Mouse (Mus musculus) MEL (cell line): Measurements from ENCODE around the gene Slc1a1. TPM values are rescaled to one million over a fixed set of nuclear protein-coding genes. Genes with fewer than 3 reads are reported as not detected.
A peak's percentile ranks its signal among the peaks of the same experiment; 100 is the strongest.

ENCODE experiments used
- DNase-seq: peaks from one replicate; pipeline ENCODE4 v3.0.0; 2011; ENCODE audit warnings: low read depth, low spot score
- H3K27ac ChIP-seq: 2 replicates; pipeline ENCODE4 v1.5.1; 2012; ENCODE audit warnings: low read depth, mild to moderate bottlenecking, control low read depth, low read length, moderate library complexity; ENCODE audit not compliant: control insufficient read depth
- H3K27me3 ChIP-seq, 2 experiments: fragments of 150-350 bp in 1 of 2; sonication (generic) in 1 of 2; 2 replicates each; pipeline ENCODE4 v1.6.1; 2012; ENCODE audit warnings: low read length in 2 of 2, mild to moderate bottlenecking in 2 of 2, improper control_type of control experiment in 1 of 2, moderate library complexity in 1 of 2; ENCODE audit not compliant: insufficient read depth in 2 of 2, control insufficient read depth in 1 of 2
- H3K36me3 ChIP-seq, 2 experiments: 2 replicates each; pipeline ENCODE4 v1.6.1; 2012 to 2014; ENCODE audit warnings: low read length in 2 of 2, improper control_type of control experiment in 1 of 2, inconsistent platforms in 1 of 2, mild to moderate bottlenecking in 1 of 2; ENCODE audit not compliant: insufficient read depth in 2 of 2, control insufficient read depth in 1 of 2
- H3K4me1 ChIP-seq, 2 experiments: fragments of 150-350 bp in 1 of 2; sonication (generic) in 1 of 2; 2 replicates each; pipeline ENCODE4 v1.6.1; 2012; ENCODE audit warnings: low read length in 2 of 2, improper control_type of control experiment in 1 of 2, mild to moderate bottlenecking in 1 of 2; ENCODE audit not compliant: insufficient read depth in 2 of 2, control insufficient read depth in 1 of 2
- H3K4me3 ChIP-seq, 2 experiments: fragments of 150-350 bp in 1 of 2; sonication (generic) in 1 of 2; 2 replicates each; pipeline ENCODE4 v1.5.1; 2012; ENCODE audit warnings: low read depth in 2 of 2, low read length in 2 of 2, mild to moderate bottlenecking in 2 of 2, moderate library complexity in 2 of 2, control low read depth in 1 of 2, improper control_type of control experiment in 1 of 2; ENCODE audit not compliant: control insufficient read depth in 1 of 2, insufficient read depth in 1 of 2
- H3K79me2 ChIP-seq: 2 replicates; pipeline ENCODE4 v1.6.1; 2012; ENCODE audit warnings: mild to moderate bottlenecking, low read length, moderate library complexity; ENCODE audit not compliant: control insufficient read depth, poor library complexity, insufficient read depth
- H3K9ac ChIP-seq: 2 replicates; pipeline ENCODE4 v1.6.1; 2012; ENCODE audit warnings: low read depth, mild to moderate bottlenecking, control low read depth, low read length, moderate library complexity; ENCODE audit not compliant: control insufficient read depth, poor library complexity, severe bottlenecking
- H3K9me3 ChIP-seq: fragments of 150-350 bp; sonication (generic); replicated peaks from 2 replicates; pipeline ENCODE4 v1.6.1; 2012; ENCODE audit warnings: mild to moderate bottlenecking, low read length, improper control_type of control experiment, moderate library complexity; ENCODE audit not compliant: insufficient read depth
- BHLHE40 ChIP-seq: IDR thresholded peaks from 2 replicates; pipeline ENCODE4 v1.6.1; 2012; ENCODE audit warnings: low read depth, mild to moderate bottlenecking, inconsistent platforms, low read length, improper control_type of control experiment, borderline replicate concordance
- CHD1 ChIP-seq: IDR thresholded peaks from 2 replicates; pipeline ENCODE4 v1.6.1; 2012; ENCODE audit warnings: low read depth, mild to moderate bottlenecking, inconsistent platforms, low read length, improper control_type of control experiment
- CHD2 ChIP-seq: IDR thresholded peaks from 2 replicates; pipeline ENCODE4 v1.6.1; 2011; ENCODE audit warnings: low read length, improper control_type of control experiment
- ELF1 ChIP-seq: IDR thresholded peaks from 2 replicates; pipeline ENCODE4 v1.6.1; 2014; ENCODE audit warnings: low read depth, mild to moderate bottlenecking, inconsistent platforms, low read length, improper control_type of control experiment, moderate library complexity
- EP300 ChIP-seq, 2 experiments: IDR thresholded peaks; 2 replicates each; pipeline ENCODE4 v1.6.1; 2011; ENCODE audit warnings: improper control_type of control experiment in 2 of 2, low read length in 2 of 2, low read depth in 1 of 2, mild to moderate bottlenecking in 1 of 2
- GABPA ChIP-seq: IDR thresholded peaks from 2 replicates; pipeline ENCODE4 v1.6.1; 2012; ENCODE audit warnings: low read depth, mild to moderate bottlenecking, inconsistent platforms, low read length, improper control_type of control experiment, moderate library complexity
- GATA1 ChIP-seq: IDR thresholded peaks from 2 replicates; pipeline ENCODE4 v1.6.1; 2011; ENCODE audit warnings: low read depth, low read length, improper control_type of control experiment
- HCFC1 ChIP-seq: IDR thresholded peaks from 2 replicates; pipeline ENCODE4 v1.6.1; 2012; ENCODE audit warnings: low read depth, mild to moderate bottlenecking, inconsistent platforms, low read length, improper control_type of control experiment, moderate library complexity
- KAT2A ChIP-seq: conservative IDR thresholded peaks from 2 replicates; pipeline ENCODE4 v1.6.1; 2012; ENCODE audit warnings: low read depth, low read length, improper control_type of control experiment, inconsistent platforms
- MAFK ChIP-seq: IDR thresholded peaks from 2 replicates; pipeline ENCODE4 v1.6.1; 2011; ENCODE audit warnings: low read depth, mild to moderate bottlenecking, low read length, improper control_type of control experiment, borderline replicate concordance
- MAZ ChIP-seq: IDR thresholded peaks from 2 replicates; pipeline ENCODE4 v1.6.1; 2012; ENCODE audit warnings: low read depth, mild to moderate bottlenecking, inconsistent platforms, low read length, improper control_type of control experiment
- MYB ChIP-seq: IDR thresholded peaks from 2 replicates; pipeline ENCODE4 v1.6.1; 2011; ENCODE audit warnings: mild to moderate bottlenecking, low read depth, low read length, improper control_type of control experiment
- MYC ChIP-seq: IDR thresholded peaks from 2 replicates; pipeline ENCODE4 v1.6.1; 2011; ENCODE audit warnings: low read depth, mild to moderate bottlenecking, low read length, improper control_type of control experiment, moderate library complexity
- NELFE ChIP-seq: IDR thresholded peaks from 2 replicates; pipeline ENCODE4 v1.6.1; 2011; ENCODE audit warnings: low read depth, low read length, improper control_type of control experiment
- POLR2A ChIP-seq, 2 experiments: IDR thresholded peaks; 2 replicates each; pipeline ENCODE4 v1.6.1; 2011 to 2012; ENCODE audit warnings: low read length in 2 of 2, mild to moderate bottlenecking in 2 of 2, control low read depth in 1 of 2, improper control_type of control experiment in 1 of 2, low read depth in 1 of 2, moderate library complexity in 1 of 2; ENCODE audit not compliant: control insufficient read depth in 1 of 2, insufficient read depth in 1 of 2, poor library complexity in 1 of 2
- POLR2AphosphoS2 ChIP-seq: IDR thresholded peaks from 2 replicates; pipeline ENCODE4 v1.6.1; 2011; ENCODE audit warnings: low read length, improper control_type of control experiment
- RCOR1 ChIP-seq: IDR thresholded peaks from 2 replicates; pipeline ENCODE4 v1.6.1; 2012; ENCODE audit warnings: low read depth, mild to moderate bottlenecking, inconsistent platforms, low read length, improper control_type of control experiment
- SMC3 ChIP-seq: IDR thresholded peaks from 2 replicates; pipeline ENCODE4 v1.6.1; 2011; ENCODE audit warnings: low read depth, low read length, improper control_type of control experiment
- TCF12 ChIP-seq: IDR thresholded peaks from 2 replicates; pipeline ENCODE4 v1.6.1; 2014; ENCODE audit warnings: low read depth, mild to moderate bottlenecking, inconsistent platforms, low read length, improper control_type of control experiment, moderate library complexity
- ZC3H11A ChIP-seq: IDR thresholded peaks from 2 replicates; pipeline ENCODE4 v1.6.1; 2012; ENCODE audit warnings: low read depth, mild to moderate bottlenecking, inconsistent platforms, low read length, improper control_type of control experiment
- ZNF384 ChIP-seq: IDR thresholded peaks from 2 replicates; pipeline ENCODE4 v1.6.1; 2012; ENCODE audit warnings: low read depth, mild to moderate bottlenecking, inconsistent platforms, low read length, improper control_type of control experiment
- polyA plus RNA-seq, 2 experiments: library from polyadenylated mRNA; stranded (reverse) in 1 of 2; unstranded in 1 of 2; fragments of >175 nt in 1 of 2; fragments of >200 nt in 1 of 2; gene quantifications; 2 replicates each; pipeline versions ENCODE4 v1.2.1 to v1.2.4; 2012; ENCODE audit warnings: low replicate concordance in 2 of 2, low read depth in 1 of 2; ENCODE audit not compliant: insufficient read length in 2 of 2, insufficient read depth in 1 of 2, missing spikeins in 1 of 2
- total RNA-seq: library from RNA; depleted of rRNA; stranded (reverse); fragments of 300-350 nt; gene quantifications from 2 replicates; pipeline ENCODE4 v1.2.3, GENCODE M21; 2012

Slc1a1 gene
- total and polyA plus RNA-seq, 3 experiments: 0.07 TPM; not detected in 2

DNA sequence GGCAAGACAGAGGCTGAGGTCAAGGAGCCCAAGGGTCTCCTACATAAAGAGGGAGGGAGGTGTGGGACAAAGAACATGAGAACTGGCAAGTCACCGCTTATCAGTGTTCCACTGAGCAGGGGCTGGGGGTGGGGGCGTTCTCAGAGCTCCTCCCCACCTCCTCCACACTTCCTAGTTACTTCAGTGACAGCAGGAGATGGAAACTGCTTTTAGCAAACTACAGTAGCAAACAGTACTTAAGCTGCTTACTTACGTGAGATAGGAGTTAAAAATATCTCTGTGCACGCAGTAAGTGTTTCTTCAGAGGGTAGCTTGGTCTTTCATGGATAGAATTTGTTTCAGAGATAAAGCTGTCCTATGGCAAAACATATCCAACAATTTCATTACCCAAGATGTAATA, 92.5 kb downstream of the Slc1a1 start:
- no peak overlapping the region for H3K9ac ChIP-seq
- DNase-seq: peak; percentile 4
- TF ChIP-seq POLR2A (IDR thresholded peaks at IDR 0.05; ENCODE audit: control insufficient read depth in 1 of 2, insufficient read depth in 1 of 2, low read depth in 1 of 2, low read length in 2 of 2, poor library complexity in 1 of 2) (no peak), KAT2A (no peak), SMC3 (no peak), ELF1 (no peak), GABPA (no peak), NELFE (no peak), MYC (no peak), GATA1 (no peak), RCOR1 (no peak), EP300 (IDR thresholded peaks at IDR 0.05; ENCODE audit: low read depth in 1 of 2, low read length in 2 of 2) (no peak), CHD2 (no peak), TCF12 (no peak), CHD1 (no peak), POLR2AphosphoS2 (no peak), ZNF384 (no peak), BHLHE40 (no peak), HCFC1 (no peak), MYB (no peak), ZC3H11A (no peak)
- no peaks in the 10 kb centered on the region for H3K4me1 ChIP-seq
- H3K27ac ChIP-seq: no peak overlapping the region
- H3K9me3 ChIP-seq: no peaks in the 10 kb centered on the region
- H3K4me3 ChIP-seq: no peak overlapping the region
- peaks cover 0 to 4% of the 10 kb centered on the region in 2 experiments; a peak in 2 of 4 replicates for H3K27me3 ChIP-seq
- no peaks in the 10 kb centered on the region; a peak in 1 of 4 replicates for H3K36me3 ChIP-seq
- H3K79me2 ChIP-seq: no peaks in the 10 kb centered on the region

DNA sequence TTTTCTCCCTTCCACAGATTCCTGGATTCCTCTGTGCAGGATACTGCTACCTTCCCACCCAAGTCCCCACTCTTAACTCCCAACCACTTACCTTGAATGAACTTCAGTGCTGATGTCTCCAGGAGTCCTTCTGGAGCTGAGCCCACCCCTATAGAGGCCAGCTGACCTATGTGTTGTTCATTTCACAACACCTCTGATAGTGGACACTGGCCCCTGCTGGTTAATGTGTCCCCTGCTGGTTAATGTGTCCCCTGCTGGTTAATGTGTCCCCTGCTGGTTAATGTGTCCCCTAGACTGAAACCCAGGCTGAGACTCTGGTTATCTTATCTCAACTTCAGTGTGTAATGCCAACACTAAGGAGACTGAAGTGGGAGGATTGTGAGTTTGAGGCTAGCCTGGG, 94.2 kb downstream of the Slc1a1 start:
- Histone ChIP-seq H3K4me3 (no peak overlapping the region), H3K79me2 (no peaks in the 10 kb centered on the region), H3K9ac (no peak overlapping the region), H3K36me3 (no peaks in the 10 kb centered on the region; a peak in 1 of 4 replicates), H3K27ac (no peak overlapping the region), H3K9me3 (no peaks in the 10 kb centered on the region), H3K4me1 (no peaks in the 10 kb centered on the region), H3K27me3 (peaks cover 1% of the 10 kb centered on the region in 2 experiments; a peak in 1 of 4 replicates)
- DNase-seq: no peak
- TF ChIP-seq MAZ: no peak
- TF ChIP-seq MAFK: no peak
